ENCODE assay signal across 18 mouse cellular contexts in the genomic region with DNA sequence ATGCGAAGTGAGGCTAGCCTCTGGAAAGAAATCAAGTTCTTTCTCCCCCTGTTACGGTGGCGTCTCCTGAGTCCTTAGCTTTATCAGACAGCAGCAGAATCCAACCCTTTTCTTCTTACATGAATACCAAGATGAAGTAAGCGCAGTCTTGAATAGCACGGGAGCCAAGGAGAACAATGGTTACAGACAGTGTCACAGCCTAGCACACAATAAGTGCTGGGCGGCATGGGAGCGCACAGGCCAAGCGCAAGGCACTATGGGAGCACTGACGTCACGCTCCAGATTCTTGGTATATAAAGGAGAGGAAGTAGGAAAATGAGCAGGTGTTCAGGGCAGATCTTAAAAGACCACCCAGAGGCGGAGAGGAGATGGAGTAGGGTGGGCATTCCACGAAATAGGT. TPM values are rescaled to one million over a fixed set of nuclear protein-coding genes. Genes with fewer than 3 reads are reported as not detected.
DNase-seq lines count a peak whose midpoint lies in the region; ATAC-seq and TF ChIP-seq lines count a peak whose summit lies in the region.
"Had no signal": no experiment of that assay in that cellular context is flagged by ENCODE, and none has a peak within 500 bp of the region (broad histone marks: within the 10 kb centered on the region; RNA-seq: fewer than 3 reads in every experiment).

No protein-coding gene starts in this region.

- peaks cover 19% of the 10 kb centered on the region for H3K4me1 ChIP-seq in hindbrain, embryonic 10.5 days (replicated peaks)
- peaks cover 7% of the 10 kb centered on the region; the same call in 1 of the 2 replicates for H3K4me1 ChIP-seq in hindbrain, embryonic 12.5 days
- H3K4me1 ChIP-seq in megakaryocyte, embryonic 14.5 days, result peaks cover 99% of the 10 kb centered on the region
- no peaks in the 10 kb centered on the region for H3K4me1 ChIP-seq in forebrain, postnatal 0 days (ENCODE audit: insufficient read depth)
- H3K4me1 ChIP-seq: embryonic facial prominence, embryonic 12.5 days had no signal

- no peak for ATAC-seq in hindbrain, embryonic 12.5 days (ENCODE audit: low FRiP score)
- ATAC-seq in megakaryocyte, adult 5-6 weeks (ENCODE audit: poor library complexity, severe bottlenecking), result no peak
- ATAC-seq in forebrain, postnatal 0 days, result peak; percentile 50; the same call in 1 of the 2 replicates

- H3K4me2 ChIP-seq in hindbrain, embryonic 12.5 days (replicated peaks), result no peak overlapping the region
- H3K4me2 ChIP-seq in forebrain, postnatal 0 days (ENCODE audit: low read depth), result no peak overlapping the region
- H3K4me2 ChIP-seq: embryonic facial prominence, embryonic 12.5 days; heart, embryonic 13.5 days; lung, embryonic 15.5 days had no signal

- 75% methylated on average over 12 of the region's 12 CpGs for WGBS in hindbrain, embryonic 10.5 days
- WGBS in hindbrain, embryonic 12.5 days, result 65% methylated on average over 12 of the region's 12 CpGs
- WGBS in forebrain, postnatal 0 days, result 46% methylated on average over 12 of the region's 12 CpGs

- intact Hi-C loops in left cerebral cortex, postnatal 14 days (cut with DNase I), result no loop called here

- DNase-seq in hindbrain, embryonic 10.5 days (ENCODE audit: low spot score), result no peak
- peak; percentile 20 for DNase-seq in WW6 (ENCODE audit: low read depth, low spot score)
- DNase-seq in forebrain, postnatal 0 days, result no peak
- no peak for DNase-seq in left cerebral cortex, postnatal 14 days (ENCODE audit: low spot score in 2 of 2)
- DNase-seq: cerebellum, adult 2 months; gastrocnemius, adult 2 months; heart, postnatal 36 days; kidney, adult 11 months; kidney, postnatal 14 days; layer of hippocampus, adult 9-11 months; retina, postnatal 1 day; right cerebral cortex, postnatal 4 days had no signal

- no peaks in the 10 kb centered on the region for H3K36me3 ChIP-seq in hindbrain, embryonic 10.5 days
- H3K36me3 ChIP-seq in hindbrain, embryonic 12.5 days, result no peaks in the 10 kb centered on the region
- H3K36me3 ChIP-seq in megakaryocyte, embryonic 14.5 days (replicated peaks; ENCODE audit: low read length), result peaks cover 92% of the 10 kb centered on the region
- H3K36me3 ChIP-seq in forebrain, postnatal 0 days (ENCODE audit: insufficient read depth), result 0 out of 2 replicates have a peak, but pooled peaks cover 8% of the 10 kb centered on the region
- H3K36me3 ChIP-seq: embryonic facial prominence, embryonic 12.5 days; lung, embryonic 15.5 days had no signal

- no peak overlapping the region for H3K9ac ChIP-seq in hindbrain, embryonic 12.5 days
- H3K9ac ChIP-seq in forebrain, postnatal 0 days, result no peak overlapping the region
- H3K9ac ChIP-seq: embryonic facial prominence, embryonic 12.5 days; heart, embryonic 13.5 days; lung, embryonic 15.5 days had no signal

- no peaks in the 10 kb centered on the region for H3K9me3 ChIP-seq in hindbrain, embryonic 10.5 days
- H3K9me3 ChIP-seq in hindbrain, embryonic 12.5 days (replicated peaks), result no peaks in the 10 kb centered on the region
- H3K9me3 ChIP-seq in megakaryocyte, embryonic 14.5 days, result no peaks in the 10 kb centered on the region
- H3K9me3 ChIP-seq in forebrain, postnatal 0 days (ENCODE audit: low read length), result no peaks in the 10 kb centered on the region
- H3K9me3 ChIP-seq: embryonic facial prominence, embryonic 12.5 days; heart, embryonic 13.5 days; lung, embryonic 15.5 days had no signal

- no peak for TF ChIP-seq CTCF in forebrain, postnatal 0 days (IDR thresholded peaks at IDR 0.05; ENCODE audit: low read depth)

- no peak overlapping the region for H3K4me3 ChIP-seq in hindbrain, embryonic 10.5 days
- H3K4me3 ChIP-seq in hindbrain, embryonic 12.5 days, result no peak overlapping the region
- peak overlapping the region; percentile 90 for H3K4me3 ChIP-seq in megakaryocyte, embryonic 14.5 days (replicated peaks)
- no peak overlapping the region for H3K4me3 ChIP-seq in forebrain, postnatal 0 days (ENCODE audit: low read depth, low read length)
- H3K4me3 ChIP-seq: embryonic facial prominence, embryonic 12.5 days; gastrocnemius, adult 2 months; heart, embryonic 13.5 days; lung, embryonic 15.5 days had no signal

- H3K27ac ChIP-seq in hindbrain, embryonic 10.5 days, result peak overlapping the region; percentile 62
- H3K27ac ChIP-seq in hindbrain, embryonic 12.5 days, result no peak overlapping the region
- no peak overlapping the region for H3K27ac ChIP-seq in forebrain, postnatal 0 days (ENCODE audit: low read depth, low read length)
- H3K27ac ChIP-seq: embryonic facial prominence, embryonic 12.5 days; gastrocnemius, adult 2 months; heart, embryonic 13.5 days; lung, embryonic 15.5 days had no signal

- H3K27me3 ChIP-seq in hindbrain, embryonic 10.5 days (ENCODE audit: insufficient read depth, poor library complexity, severe bottlenecking), result no peaks in the 10 kb centered on the region
- H3K27me3 ChIP-seq in hindbrain, embryonic 12.5 days, result no peaks in the 10 kb centered on the region
- H3K27me3 ChIP-seq in megakaryocyte, embryonic 14.5 days (replicated peaks), result no peaks in the 10 kb centered on the region
- H3K27me3 ChIP-seq in forebrain, postnatal 0 days (ENCODE audit: insufficient read depth, low read length), result no peaks in the 10 kb centered on the region
- H3K27me3 ChIP-seq: embryonic facial prominence, embryonic 12.5 days; heart, embryonic 13.5 days; lung, embryonic 15.5 days had no signal

RNA-seq across cellular contexts. Expression of a gene that starts 52.6 kb away (rescaled TPM):
- 0.43 and 0.46 TPM in 2 replicates for polyA plus RNA-seq in hindbrain, embryonic 10.5 days (2016; fragmentation: Nextera tagmentation; extraction: Ambion mirVana)
- 1.2 and 1.6 TPM in 2 replicates for polyA plus RNA-seq in hindbrain, embryonic 12.5 days (2016; fragmentation: Nextera tagmentation; extraction: Ambion mirVana)
- 5.5 and 23.4 TPM in 2 replicates for polyA plus RNA-seq in megakaryocyte, embryonic 14.5 days (2012; ENCODE audit: insufficient read depth, low replicate concordance)
- total RNA-seq in megakaryocyte, adult 5-6 weeks (2015), result 10.8 and 16.8 TPM in 2 replicates
- 4.9 and 7.2 TPM in 2 replicates for total RNA-seq in megakaryocyte, adult 5-6 weeks (2017)
- total RNA-seq in forebrain, postnatal 0 days (2014; rRNA removed), result 16.6 and 18.6 TPM in 2 replicates
- 3.0 and 3.9 TPM in 2 replicates for polyA plus RNA-seq in forebrain, postnatal 0 days (2015; fragmentation: Nextera tagmentation; extraction: Ambion mirVana)
- 10 to 100 TPM; 59.1 to 69.9 TPM for total RNA-seq in left cerebral cortex, postnatal 14 days (2021)
